Comparison of ENCODE assay signal across 12 mouse cellular contexts in the genomic region with DNA sequence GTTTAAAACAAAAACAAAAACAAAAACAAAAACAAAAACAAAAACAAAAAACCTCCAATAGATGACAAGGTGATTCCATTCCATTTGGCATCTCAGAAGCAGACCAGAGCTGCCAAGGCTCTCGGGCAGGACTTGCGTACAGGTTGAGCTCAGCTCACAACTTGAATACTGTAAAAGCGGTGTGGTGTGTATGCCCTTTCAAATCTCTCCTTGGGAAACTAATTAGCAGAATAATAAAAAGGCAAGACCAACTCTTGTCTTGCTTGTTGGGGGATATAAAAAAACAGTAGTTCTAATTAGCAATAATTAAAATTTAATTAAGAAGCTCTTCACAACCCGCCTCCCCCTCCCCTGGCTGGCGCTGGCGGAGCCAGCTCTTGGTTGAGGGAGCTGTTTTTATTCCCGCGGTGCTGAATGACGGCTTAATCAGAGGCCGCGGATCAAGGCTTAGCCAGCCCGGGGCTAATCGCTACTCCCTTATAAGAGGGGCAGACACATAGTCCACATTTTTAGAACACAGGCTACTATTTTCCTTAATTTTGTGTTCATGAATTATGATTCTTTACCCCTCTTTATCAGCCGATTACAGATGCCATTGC. TPM values are rescaled to one million over a fixed set of nuclear protein-coding genes. Genes with fewer than 3 reads are reported as not detected.
DNase-seq lines count a peak whose midpoint lies in the region; ATAC-seq and TF ChIP-seq lines count a peak whose summit lies in the region.
"Had no signal": no experiment of that assay in that cellular context is flagged by ENCODE, and none has a peak within 500 bp of the region (broad histone marks: within the 10 kb centered on the region; RNA-seq: fewer than 3 reads in every experiment).

No protein-coding gene starts in this region.

- H3K79me2 ChIP-seq in heart, adult 2 months (replicated peaks; ENCODE audit: control insufficient read depth, insufficient read depth, low read length), result no peaks in the 10 kb centered on the region

- TF ChIP-seq CTCF in heart, adult 2 months (IDR thresholded peaks at IDR 0.05), result no peak

- no peak overlapping the region for H3K4me3 ChIP-seq in hindbrain, embryonic 13.5 days
- H3K4me3 ChIP-seq in neural tube, embryonic 12.5 days, result no peak overlapping the region
- H3K4me3 ChIP-seq in heart, adult 2 months, result no peak overlapping the region

- 7% methylated on average over 14 of the region's 14 CpGs for WGBS in hindbrain, embryonic 13.5 days
- WGBS in neural tube, embryonic 12.5 days, result 7% methylated on average over 14 of the region's 14 CpGs
- 8% methylated on average over 14 of the region's 14 CpGs for WGBS in heart, adult 2 months

- peak; percentile 4 for DNase-seq in kidney, postnatal 14 days
- no peak for DNase-seq in kidney, adult 8-10 months
- DNase-seq in embryo, embryonic 10 days (ENCODE audit: low spot score), result peak; percentile 51
- DNase-seq in right cerebral cortex, postnatal 14 days, result no peak
- DNase-seq in heart, adult 2 months, result no peak
- no peak for DNase-seq in kidney, adult 11 months
- DNase-seq: gastrocnemius, postnatal 10 days; layer of hippocampus, adult 9-11 months had no signal

- peaks cover 13% of the 10 kb centered on the region for H3K4me1 ChIP-seq in hindbrain, embryonic 13.5 days (replicated peaks)
- peaks cover 4% of the 10 kb centered on the region; the same call in 1 of the 2 replicates for H3K4me1 ChIP-seq in neural tube, embryonic 12.5 days
- H3K4me1 ChIP-seq in heart, adult 2 months (ENCODE audit: control insufficient read depth, insufficient read depth, low read length), result no peaks in the 10 kb centered on the region

- TF ChIP-seq POLR2A in heart, adult 2 months (IDR thresholded peaks at IDR 0.05; ENCODE audit: insufficient read depth, low read depth, low read length), result no peak

- H3K27ac ChIP-seq in hindbrain, embryonic 13.5 days, result no peak overlapping the region
- no peak overlapping the region for H3K27ac ChIP-seq in neural tube, embryonic 12.5 days
- H3K27ac ChIP-seq in heart, adult 2 months, result no peak overlapping the region

- no peak for TF ChIP-seq EP300 in heart, adult 2 months (IDR thresholded peaks at IDR 0.05; ENCODE audit: insufficient read depth, low read depth, low read length)

- intact Hi-C loops in heart, adult 2 months (cut with DNase I), result no loop called here

- no peaks in the 10 kb centered on the region for H3K9me3 ChIP-seq in hindbrain, embryonic 13.5 days
- no peaks in the 10 kb centered on the region for H3K9me3 ChIP-seq in neural tube, embryonic 12.5 days

- peak overlapping the region; percentile 25 for H3K4me2 ChIP-seq in hindbrain, embryonic 13.5 days
- peak overlapping the region; percentile 16; the same call in 1 of the 2 replicates for H3K4me2 ChIP-seq in neural tube, embryonic 12.5 days (replicated peaks)

- no peaks in the 10 kb centered on the region for H3K36me3 ChIP-seq in hindbrain, embryonic 13.5 days
- no peaks in the 10 kb centered on the region for H3K36me3 ChIP-seq in neural tube, embryonic 12.5 days
- no peaks in the 10 kb centered on the region for H3K36me3 ChIP-seq in heart, adult 2 months (ENCODE audit: control insufficient read depth, insufficient read depth, low read length)

- H3K9ac ChIP-seq in hindbrain, embryonic 13.5 days, result no peak overlapping the region
- no peak overlapping the region for H3K9ac ChIP-seq in neural tube, embryonic 12.5 days
- H3K9ac ChIP-seq in heart, adult 2 months (ENCODE audit: low read depth, low read length), result no peak overlapping the region

- peak; percentile 67; the same call in 1 of the 2 replicates for ATAC-seq in hindbrain, embryonic 13.5 days (ENCODE audit: low FRiP score)
- peak; percentile 57; the same call in 1 of the 2 replicates for ATAC-seq in neural tube, embryonic 12.5 days (ENCODE audit: low FRiP score, low read depth)

- H3K27me3 ChIP-seq in hindbrain, embryonic 13.5 days, result peaks cover 29% of the 10 kb centered on the region
- 0 out of 2 replicates have a peak, but pooled peaks cover 6% of the 10 kb centered on the region for H3K27me3 ChIP-seq in neural tube, embryonic 12.5 days (replicated peaks)
- H3K27me3 ChIP-seq in heart, adult 2 months (ENCODE audit: control insufficient read depth, insufficient read depth, low read length), result peaks cover 5% of the 10 kb centered on the region

RNA-seq across cellular contexts. Expression of gene Aldoart2, which starts 28.4 kb away (rescaled TPM):
- polyA plus RNA-seq in hindbrain, embryonic 13.5 days (2015; fragmentation: Nextera tagmentation; extraction: Ambion mirVana), result not detected in 2 replicates
- not detected in 2 replicates for polyA plus RNA-seq in neural tube, embryonic 12.5 days (2016; fragmentation: Nextera tagmentation; extraction: Ambion mirVana)
- not detected for total RNA-seq in heart, adult 2 months (2021)
- 0.10 and 0.26 TPM in 2 replicates for polyA plus RNA-seq in heart, adult 2 months (2012; rRNA removed)
- total RNA-seq: gastrocnemius, postnatal 10 days; megakaryocyte, adult 5-6 weeks had no signal
- polyA plus RNA-seq: stomach, embryonic 16.5 days had no signal

RNA-seq across cellular contexts. Expression of gene Nfkbia, which starts 44.2 kb away (rescaled TPM):
- polyA plus RNA-seq in hindbrain, embryonic 13.5 days (2015; fragmentation: Nextera tagmentation; extraction: Ambion mirVana), result 55.3 and 60.7 TPM in 2 replicates
- 40.1 and 44.9 TPM in 2 replicates for polyA plus RNA-seq in neural tube, embryonic 12.5 days (2016; fragmentation: Nextera tagmentation; extraction: Ambion mirVana)
- 10 to 100 TPM; 65.7 to 80.3 TPM for total RNA-seq in heart, adult 2 months (2021)
- 86.0 and 106 TPM in 2 replicates for polyA plus RNA-seq in heart, adult 2 months (2012; rRNA removed)

Comparison
In these comparisons a context has a peak if more than half of its experiments do, and no peak if none do; other contexts are left out.
1. DNase-seq: peak in kidney, postnatal 14 days (single experiment) and embryo, embryonic 10 days (single experiment); none in kidney, adult 8-10 months (0 of 2), right cerebral cortex, postnatal 14 days (single experiment), heart, adult 2 months (0 of 2) and kidney, adult 11 months (single experiment).